Mouse (Mus musculus) megakaryocyte, embryonic 14.5 days (primary cell): ENCODE results near the gene Xylt1. TPM values are rescaled to one million over a fixed set of nuclear protein-coding genes. Genes with fewer than 3 reads are reported as not detected.

ENCODE experiments used
- H3K27me3 ChIP-seq: replicated peaks from 2 replicates; pipeline ENCODE3; 2012; ENCODE audit warnings: inconsistent platforms
- H3K36me3 ChIP-seq: replicated peaks from 2 replicates; pipeline ENCODE3; 2012; ENCODE audit warnings: low read length, inconsistent platforms, mixed read lengths
- H3K4me1 ChIP-seq: 2 replicates; pipeline ENCODE4 v1.6.1; 2012; ENCODE audit warnings: inconsistent platforms
- H3K4me3 ChIP-seq: replicated peaks from 2 replicates; pipeline ENCODE3; 2012; ENCODE audit warnings: moderate library complexity, mild to moderate bottlenecking, inconsistent platforms
- H3K9me3 ChIP-seq: 2 replicates; pipeline ENCODE4 v1.6.1; 2012; ENCODE audit warnings: inconsistent platforms
- FLI1 ChIP-seq: IDR thresholded peaks from 2 replicates; pipeline ENCODE4 v1.6.1; 2012; ENCODE audit warnings: low read length, inconsistent platforms, mixed read lengths
- GATA1 ChIP-seq: IDR thresholded peaks from 3 replicates; pipeline ENCODE4 v1.6.1; 2012; ENCODE audit warnings: mixed read lengths, low read length, inconsistent platforms, borderline replicate concordance
- polyA plus RNA-seq: library from polyadenylated mRNA; stranded (reverse); fragments of >175 nt; gene quantifications from 2 replicates; pipeline ENCODE4 v1.2.3, GENCODE M21; 2012; ENCODE audit warnings: low replicate concordance; ENCODE audit not compliant: insufficient read depth

Gene Xylt1
- polyA plus RNA-seq, 1 experiment: 0.38 TPM

GRCm38 (mm10) chr7:117658180-117658579, 277.4 kb downstream of the Xylt1 start:
- TF ChIP-seq FLI1 (no peak), GATA1 (no peak)
- Histone ChIP-seq H3K36me3 (no peaks in the 10 kb centered on the region), H3K9me3 (no peaks in the 10 kb centered on the region), H3K27me3 (no peaks in the 10 kb centered on the region), H3K4me3 (no peak overlapping the region), H3K4me1 (no peaks in the 10 kb centered on the region)

- H3K4me3 ChIP-seq: no peak overlapping the region
- TF ChIP-seq FLI1 (no peak), GATA1 (no peak)
- no peaks in the 10 kb centered on the region for H3K36me3 ChIP-seq
- no peaks in the 10 kb centered on the region for H3K4me1 ChIP-seq
- H3K9me3 ChIP-seq: no peaks in the 10 kb centered on the region
- H3K27me3 ChIP-seq: no peaks in the 10 kb centered on the region
These were observed 278.0 kb downstream of the Xylt1 start for GRCm38 (mm10) chr7:117658739-117659138.

GRCm38 (mm10) chr7:117667286-117667685, 286.5 kb downstream of the Xylt1 start:
- Histone ChIP-seq H3K36me3 (no peaks in the 10 kb centered on the region), H3K4me1 (no peaks in the 10 kb centered on the region), H3K27me3 (no peaks in the 10 kb centered on the region), H3K4me3 (no peak overlapping the region), H3K9me3 (0 out of 2 replicates have a peak, but pooled peaks cover 6% of the 10 kb centered on the region)
- TF ChIP-seq FLI1 (no peak), GATA1 (no peak)

- TF ChIP-seq FLI1 (no peak), GATA1 (no peak)
- Histone ChIP-seq H3K4me1 (no peaks in the 10 kb centered on the region), H3K36me3 (no peaks in the 10 kb centered on the region), H3K4me3 (no peak overlapping the region), H3K27me3 (no peaks in the 10 kb centered on the region), H3K9me3 (0 out of 2 replicates have a peak, but pooled peaks cover 6% of the 10 kb centered on the region)
These were observed 287.4 kb downstream of the Xylt1 start for GRCm38 (mm10) chr7:117668226-117668625.

- no peaks in the 10 kb centered on the region for H3K27me3 ChIP-seq
- H3K4me1 ChIP-seq: no peaks in the 10 kb centered on the region
- no peaks in the 10 kb centered on the region for H3K36me3 ChIP-seq
- 0 out of 2 replicates have a peak, but pooled peaks cover 4% of the 10 kb centered on the region for H3K9me3 ChIP-seq
- TF ChIP-seq FLI1: no peak
- TF ChIP-seq GATA1: no peak
- no peak overlapping the region for H3K4me3 ChIP-seq
These were observed 291.4 kb downstream of the Xylt1 start for GRCm38 (mm10) chr7:117672121-117672591.

- H3K4me1 ChIP-seq: 0 out of 2 replicates have a peak, but pooled peaks cover 4% of the 10 kb centered on the region
- peaks cover 2% of the 10 kb centered on the region for H3K27me3 ChIP-seq
- H3K9me3 ChIP-seq: no peaks in the 10 kb centered on the region
- TF ChIP-seq FLI1: no peak
- TF ChIP-seq GATA1: no peak
- H3K36me3 ChIP-seq: no peaks in the 10 kb centered on the region
- no peak overlapping the region for H3K4me3 ChIP-seq
These were observed 305.6 kb downstream of the Xylt1 start for GRCm38 (mm10) chr7:117686120-117686996.

- Histone ChIP-seq H3K4me1 (0 out of 2 replicates have a peak, but pooled peaks cover 4% of the 10 kb centered on the region), H3K36me3 (no peaks in the 10 kb centered on the region), H3K4me3 (no peak overlapping the region), H3K27me3 (peaks cover 2% of the 10 kb centered on the region), H3K9me3 (no peaks in the 10 kb centered on the region)
- no peak for TF ChIP-seq FLI1
- TF ChIP-seq GATA1: no peak
These were observed 306.2 kb downstream of the Xylt1 start for GRCm38 (mm10) chr7:117686997-117687302.

GRCm38 (mm10) chr7:117695612-117696011, 314.8 kb downstream of the Xylt1 start:
- H3K9me3 ChIP-seq: no peaks in the 10 kb centered on the region
- H3K36me3 ChIP-seq: no peaks in the 10 kb centered on the region
- TF ChIP-seq FLI1 (no peak), GATA1 (no peak)

GRCm38 (mm10) chr7:117697681-117698080, 316.9 kb downstream of the Xylt1 start:
- H3K36me3 ChIP-seq: no peaks in the 10 kb centered on the region

More at GRCm38 (mm10) chr7:117695612-117696011, 314.8 kb downstream of the Xylt1 start:
- no peak overlapping the region for H3K4me3 ChIP-seq
- H3K27me3 ChIP-seq: no peaks in the 10 kb centered on the region
- no peaks in the 10 kb centered on the region for H3K4me1 ChIP-seq

GRCm38 (mm10) chr7:117698551-117699114, 317.9 kb downstream of the Xylt1 start:
- no peaks in the 10 kb centered on the region for H3K36me3 ChIP-seq
- H3K9me3 ChIP-seq: no peaks in the 10 kb centered on the region
- H3K4me3 ChIP-seq: no peak overlapping the region
- H3K27me3 ChIP-seq: no peaks in the 10 kb centered on the region
- TF ChIP-seq FLI1: no peak
- no peaks in the 10 kb centered on the region for H3K4me1 ChIP-seq

More at GRCm38 (mm10) chr7:117697681-117698080, 316.9 kb downstream of the Xylt1 start:
- no peak overlapping the region for H3K4me3 ChIP-seq
- TF ChIP-seq FLI1 (no peak), GATA1 (no peak)
- H3K27me3 ChIP-seq: no peaks in the 10 kb centered on the region
- H3K9me3 ChIP-seq: no peaks in the 10 kb centered on the region
- no peaks in the 10 kb centered on the region for H3K4me1 ChIP-seq
